In genomic region chr4:89145409-89145808, GRCm38 (mm10) we compare ENCODE assay signal across 8 mouse cellular contexts. TPM values are rescaled to one million over a fixed set of nuclear protein-coding genes. Genes with fewer than 3 reads are reported as not detected.
DNase-seq lines count a peak whose midpoint lies in the region; ATAC-seq and TF ChIP-seq lines count a peak whose summit lies in the region.

No protein-coding gene starts in this region.

- H3K27me3 ChIP-seq in heart, embryonic 15.5 days: no peaks in the 10 kb centered on the region
- no peaks in the 10 kb centered on the region for H3K27me3 ChIP-seq in liver, embryonic 12.5 days (replicated peaks)
- no peaks in the 10 kb centered on the region for H3K27me3 ChIP-seq in stomach, postnatal 0 days (ENCODE audit: control insufficient read depth, insufficient read depth, low read length)

- no peak for TF ChIP-seq EP300 in stomach, postnatal 0 days (optimal IDR thresholded peaks at IDR 0.05)

- H3K4me3 ChIP-seq in heart, embryonic 15.5 days: no peak overlapping the region
- H3K4me3 ChIP-seq in liver, embryonic 12.5 days: no peak overlapping the region
- H3K4me3 ChIP-seq in stomach, postnatal 0 days (ENCODE audit: low read depth, low read length): no peak overlapping the region

- no peak overlapping the region for H3K4me2 ChIP-seq in heart, embryonic 15.5 days
- no peak overlapping the region for H3K4me2 ChIP-seq in liver, embryonic 12.5 days
- H3K4me2 ChIP-seq in stomach, postnatal 0 days (replicated peaks; ENCODE audit: low read depth): no peak overlapping the region

- no peak overlapping the region for H3K9ac ChIP-seq in heart, embryonic 15.5 days
- H3K9ac ChIP-seq in liver, embryonic 12.5 days: no peak overlapping the region
- H3K9ac ChIP-seq in stomach, postnatal 0 days (ENCODE audit: low read length): no peak overlapping the region

- H3K4me1 ChIP-seq in heart, embryonic 15.5 days (replicated peaks): peaks cover 13% of the 10 kb centered on the region
- peaks cover 19% of the 10 kb centered on the region for H3K4me1 ChIP-seq in liver, embryonic 12.5 days
- no peaks in the 10 kb centered on the region for H3K4me1 ChIP-seq in stomach, postnatal 0 days (replicated peaks; ENCODE audit: control insufficient read depth, insufficient read depth)

- ATAC-seq in erythroblast, adult 5-6 weeks (replicated peaks; ENCODE audit: low FRiP score, poor library complexity, severe bottlenecking): peak; percentile 89
- ATAC-seq in heart, embryonic 15.5 days (replicated peaks; ENCODE audit: insufficient number of reproducible peaks, insufficient read depth, low FRiP score, low read depth): peak; percentile 16; the same call in 1 of the 2 replicates
- peak; percentile 54 for ATAC-seq in liver, embryonic 12.5 days
- ATAC-seq in stomach, postnatal 0 days (ENCODE audit: low FRiP score, low TSS enrichment): peak; percentile 77

- peak; percentile 84 to 86 for DNase-seq in B cell, adult 2 months
- peak; percentile 32 to 57 for DNase-seq in adrenal gland, postnatal 4 days (ENCODE audit: low spot score in 2 of 2)
- DNase-seq in kidney, postnatal 10 days: peak; percentile 86
- DNase-seq in neural tube, embryonic 10.5 days (ENCODE audit: extremely low spot score, low spot score): peak; percentile 72
- DNase-seq in stomach, postnatal 0 days (ENCODE audit: low spot score): peak; percentile 82

- TF ChIP-seq CTCF in stomach, postnatal 0 days (IDR thresholded peaks at IDR 0.05; ENCODE audit: low read depth): peak; percentile 95

- WGBS in heart, embryonic 15.5 days: 37% methylated on average over 6 of the region's 6 CpGs
- 47% methylated on average over 6 of the region's 6 CpGs for WGBS in liver, embryonic 12.5 days (ENCODE audit: insufficient replicate concordance)
- WGBS in stomach, postnatal 0 days: 42% methylated on average over 6 of the region's 6 CpGs

- H3K36me3 ChIP-seq in heart, embryonic 15.5 days: peaks cover 16% of the 10 kb centered on the region
- H3K36me3 ChIP-seq in liver, embryonic 12.5 days: peaks cover 43% of the 10 kb centered on the region
- H3K36me3 ChIP-seq in stomach, postnatal 0 days (ENCODE audit: control insufficient read depth, insufficient read depth, low read length): no peaks in the 10 kb centered on the region; the same call in 1 of the 2 replicates

- no peaks in the 10 kb centered on the region for H3K9me3 ChIP-seq in heart, embryonic 15.5 days (replicated peaks)
- H3K9me3 ChIP-seq in liver, embryonic 12.5 days (replicated peaks): no peaks in the 10 kb centered on the region
- H3K9me3 ChIP-seq in stomach, postnatal 0 days (ENCODE audit: control insufficient read depth, low read length): no peaks in the 10 kb centered on the region

- no peak overlapping the region for H3K27ac ChIP-seq in heart, embryonic 15.5 days
- H3K27ac ChIP-seq in liver, embryonic 12.5 days: no peak overlapping the region
- no peak overlapping the region for H3K27ac ChIP-seq in stomach, postnatal 0 days (replicated peaks)

RNA-seq across cellular contexts. Expression of gene Mtap, which starts 8.5 kb away (rescaled TPM):
- total RNA-seq in adrenal gland, postnatal 4 days (2021): 10 to 100 TPM; 38.8 to 40.7 TPM
- 4.2 and 4.8 TPM in 2 replicates for total RNA-seq in erythroblast, adult 5-6 weeks (2015; ENCODE audit: low replicate concordance)
- total RNA-seq in erythroblast, adult 5-6 weeks (2017; ENCODE audit: low replicate concordance): 2.6 and 3.2 TPM in 2 replicates
- polyA plus RNA-seq in heart, embryonic 15.5 days (2015; fragmentation: Nextera tagmentation; extraction: Ambion mirVana): 51.9 and 53.4 TPM in 2 replicates
- 45.7 and 51.2 TPM in 2 replicates for polyA plus RNA-seq in liver, embryonic 12.5 days (2016; fragmentation: Nextera tagmentation; extraction: Ambion mirVana)
- polyA plus RNA-seq in stomach, postnatal 0 days (2015; fragmentation: Nextera tagmentation; extraction: Ambion mirVana): 23.5 and 23.9 TPM in 2 replicates

Comparison
In these comparisons a context has a peak if more than half of its experiments do, and no peak if none do; other contexts are left out.
1. ATAC-seq: peak in every context shown above with its lines; median percentile 89 in erythroblast, adult 5-6 weeks; 77 in stomach, postnatal 0 days; 54 in liver, embryonic 12.5 days; 16 in heart, embryonic 15.5 days.